31 mouse cellular contexts compared by ENCODE assay signal in genomic region chr1:179433828-179434227, GRCm38 (mm10).
A peak's percentile ranks its signal among the peaks of the same experiment; 100 is the strongest.
DNase-seq lines count a peak whose midpoint lies in the region; ATAC-seq and TF ChIP-seq lines count a peak whose summit lies in the region.
"Had no signal": no experiment of that assay in that cellular context is flagged by ENCODE, and none has a peak within 500 bp of the region (broad histone marks: within the 10 kb centered on the region; RNA-seq: fewer than 3 reads in every experiment).

No protein-coding gene starts in this region.

- no peak for DNase-seq in forebrain, embryonic 14.5 days (ENCODE audit: low spot score)
- DNase-seq in liver, adult 2 months (ENCODE audit: extremely low read depth, low read depth, low spot score) = peak; percentile 4
- DNase-seq in stomach, postnatal 0 days (ENCODE audit: low spot score) = no peak
- DNase-seq: adrenal gland, postnatal 14 days; cerebellum, adult 8-10 months; cerebellum, postnatal 25 days; embryo, embryonic 11 days; gastrocnemius, postnatal 14 days; heart, adult 11 months; heart, postnatal 36 days; kidney, adult 11 months; kidney, postnatal 14 days; lung, postnatal 36 days; right cerebral cortex, adult 18-20 months; spleen, adult 18-20 months; thymus, adult 2 months; thymus, postnatal 36 days had no signal

- H3K27me3 ChIP-seq in forebrain, embryonic 15.5 days = no peaks in the 10 kb centered on the region
- H3K27me3 ChIP-seq in forebrain, embryonic 14.5 days (replicated peaks; ENCODE audit: control insufficient read depth, insufficient read depth, low read length) = no peaks in the 10 kb centered on the region
- H3K27me3 ChIP-seq in liver, adult 2 months (ENCODE audit: control insufficient read depth, insufficient read depth, low read length) = no peaks in the 10 kb centered on the region
- H3K27me3 ChIP-seq in liver, embryonic 12.5 days (replicated peaks) = no peaks in the 10 kb centered on the region
- H3K27me3 ChIP-seq in liver, embryonic 16.5 days (ENCODE audit: control insufficient read depth, insufficient read depth, low read depth, low read length) = no peaks in the 10 kb centered on the region
- H3K27me3 ChIP-seq in stomach, postnatal 0 days (ENCODE audit: control insufficient read depth, insufficient read depth, low read length) = no peaks in the 10 kb centered on the region
- no peaks in the 10 kb centered on the region for H3K27me3 ChIP-seq in forebrain, embryonic 12.5 days
- H3K27me3 ChIP-seq: embryonic facial prominence, embryonic 12.5 days; hindbrain, embryonic 13.5 days; lung, embryonic 15.5 days; Patski had no signal

- no peaks in the 10 kb centered on the region for H3K36me3 ChIP-seq in forebrain, embryonic 15.5 days
- no peaks in the 10 kb centered on the region for H3K36me3 ChIP-seq in forebrain, embryonic 14.5 days (ENCODE audit: control insufficient read depth, insufficient read depth, low read length)
- H3K36me3 ChIP-seq in liver, adult 2 months (ENCODE audit: control insufficient read depth, insufficient read depth, low read length) = 0 out of 2 replicates have a peak, but pooled peaks cover 2% of the 10 kb centered on the region
- H3K36me3 ChIP-seq in liver, embryonic 12.5 days = no peaks in the 10 kb centered on the region
- no peaks in the 10 kb centered on the region for H3K36me3 ChIP-seq in liver, embryonic 16.5 days (ENCODE audit: control insufficient read depth, insufficient read depth)
- no peaks in the 10 kb centered on the region for H3K36me3 ChIP-seq in stomach, postnatal 0 days (ENCODE audit: control insufficient read depth, insufficient read depth, low read length)
- no peaks in the 10 kb centered on the region for H3K36me3 ChIP-seq in forebrain, embryonic 12.5 days (replicated peaks)
- H3K36me3 ChIP-seq: embryonic facial prominence, embryonic 12.5 days; hindbrain, embryonic 13.5 days; limb, embryonic 12.5 days; lung, embryonic 15.5 days had no signal

- ATAC-seq in forebrain, embryonic 15.5 days (replicated peaks) = no peak
- no peak for ATAC-seq in forebrain, embryonic 14.5 days
- ATAC-seq in liver, embryonic 12.5 days = no peak
- peak; percentile 75 for ATAC-seq in liver, embryonic 16.5 days (ENCODE audit: low read depth)
- ATAC-seq in megakaryocyte progenitor cell, adult 5-6 weeks (replicated peaks; ENCODE audit: poor library complexity) = peak; percentile 20; the same call in 1 of the 2 replicates
- ATAC-seq in stomach, postnatal 0 days (ENCODE audit: low FRiP score, low TSS enrichment) = no peak
- ATAC-seq in forebrain, embryonic 12.5 days (ENCODE audit: low FRiP score) = no peak
- ATAC-seq: midbrain, embryonic 16.5 days; Patski had no signal

- H3K4me2 ChIP-seq in forebrain, embryonic 15.5 days (replicated peaks) = no peak overlapping the region
- H3K4me2 ChIP-seq in forebrain, embryonic 14.5 days (ENCODE audit: low read length) = no peak overlapping the region
- no peak overlapping the region for H3K4me2 ChIP-seq in liver, embryonic 12.5 days
- no peak overlapping the region for H3K4me2 ChIP-seq in liver, embryonic 16.5 days (ENCODE audit: low read depth, low read length)
- no peak overlapping the region for H3K4me2 ChIP-seq in stomach, postnatal 0 days (replicated peaks; ENCODE audit: low read depth)
- no peak overlapping the region for H3K4me2 ChIP-seq in forebrain, embryonic 12.5 days
- H3K4me2 ChIP-seq: embryonic facial prominence, embryonic 12.5 days; hindbrain, embryonic 13.5 days; limb, embryonic 12.5 days; lung, embryonic 15.5 days; midbrain, embryonic 11.5 days had no signal

- no peak for TF ChIP-seq EP300 in stomach, postnatal 0 days (optimal IDR thresholded peaks at IDR 0.05)

- no peaks in the 10 kb centered on the region for H3K9me3 ChIP-seq in forebrain, embryonic 15.5 days
- H3K9me3 ChIP-seq in forebrain, embryonic 14.5 days (replicated peaks; ENCODE audit: control insufficient read depth, low read length) = no peaks in the 10 kb centered on the region
- H3K9me3 ChIP-seq in liver, embryonic 12.5 days (replicated peaks) = no peaks in the 10 kb centered on the region
- H3K9me3 ChIP-seq in liver, embryonic 16.5 days (replicated peaks; ENCODE audit: control insufficient read depth, low read length) = no peaks in the 10 kb centered on the region
- H3K9me3 ChIP-seq in stomach, postnatal 0 days (ENCODE audit: control insufficient read depth, low read length) = no peaks in the 10 kb centered on the region
- no peaks in the 10 kb centered on the region for H3K9me3 ChIP-seq in forebrain, embryonic 12.5 days
- H3K9me3 ChIP-seq: embryonic facial prominence, embryonic 12.5 days; hindbrain, embryonic 13.5 days; limb, embryonic 12.5 days; lung, embryonic 15.5 days had no signal

- no peak overlapping the region for H3K9ac ChIP-seq in forebrain, embryonic 15.5 days (replicated peaks)
- H3K9ac ChIP-seq in forebrain, embryonic 14.5 days (ENCODE audit: low read length) = no peak overlapping the region
- no peak overlapping the region for H3K9ac ChIP-seq in liver, adult 2 months (ENCODE audit: low read depth, low read length)
- no peak overlapping the region for H3K9ac ChIP-seq in liver, embryonic 12.5 days
- H3K9ac ChIP-seq in liver, embryonic 16.5 days (ENCODE audit: low read depth, low read length) = no peak overlapping the region
- H3K9ac ChIP-seq in stomach, postnatal 0 days (ENCODE audit: low read length) = no peak overlapping the region
- no peak overlapping the region for H3K9ac ChIP-seq in forebrain, embryonic 12.5 days
- H3K9ac ChIP-seq: embryonic facial prominence, embryonic 12.5 days; hindbrain, embryonic 13.5 days; limb, embryonic 12.5 days; liver, embryonic 14.5 days; lung, embryonic 15.5 days had no signal

- WGBS in forebrain, embryonic 15.5 days = 86% methylated on average over 7 of the region's 7 CpGs
- 90% methylated on average over 7 of the region's 7 CpGs for WGBS in forebrain, embryonic 14.5 days
- WGBS in liver, adult 2 months = 58% methylated on average over 7 of the region's 7 CpGs
- WGBS in liver, embryonic 12.5 days (ENCODE audit: insufficient replicate concordance) = 70% methylated on average over 7 of the region's 7 CpGs
- 60% methylated on average over 7 of the region's 7 CpGs for WGBS in liver, embryonic 16.5 days (ENCODE audit: insufficient replicate concordance)
- 65% methylated on average over 7 of the region's 7 CpGs for WGBS in stomach, postnatal 0 days
- whole genome bisulfite sequencing in forebrain, embryonic 12.5 days = 88% methylated on average over 7 of the region's 7 CpGs

- no peaks in the 10 kb centered on the region; the same call in 1 of the 2 replicates for H3K4me1 ChIP-seq in forebrain, embryonic 15.5 days
- no peaks in the 10 kb centered on the region for H3K4me1 ChIP-seq in forebrain, embryonic 14.5 days (ENCODE audit: control insufficient read depth, insufficient read depth, low read length)
- H3K4me1 ChIP-seq in liver, adult 2 months (ENCODE audit: control insufficient read depth, insufficient read depth, low read length) = no peaks in the 10 kb centered on the region
- H3K4me1 ChIP-seq in liver, embryonic 12.5 days = no peaks in the 10 kb centered on the region
- H3K4me1 ChIP-seq in liver, embryonic 16.5 days (ENCODE audit: control insufficient read depth, low read depth, low read length) = no peaks in the 10 kb centered on the region
- no peaks in the 10 kb centered on the region for H3K4me1 ChIP-seq in stomach, postnatal 0 days (replicated peaks; ENCODE audit: control insufficient read depth, insufficient read depth)
- H3K4me1 ChIP-seq in forebrain, embryonic 12.5 days = no peaks in the 10 kb centered on the region
- H3K4me1 ChIP-seq: lung, embryonic 15.5 days had no signal

- H3K4me3 ChIP-seq in forebrain, embryonic 15.5 days = no peak overlapping the region
- H3K4me3 ChIP-seq in forebrain, embryonic 14.5 days (ENCODE audit: low read depth, low read length) = no peak overlapping the region
- H3K4me3 ChIP-seq in liver, adult 2 months (ENCODE audit: insufficient read depth, low read depth, low read length) = no peak overlapping the region
- no peak overlapping the region for H3K4me3 ChIP-seq in liver, embryonic 12.5 days
- no peak overlapping the region for H3K4me3 ChIP-seq in liver, embryonic 16.5 days (ENCODE audit: low read depth, low read length)
- H3K4me3 ChIP-seq in stomach, postnatal 0 days (ENCODE audit: low read depth, low read length) = no peak overlapping the region
- H3K4me3 ChIP-seq in forebrain, embryonic 12.5 days (replicated peaks) = no peak overlapping the region
- H3K4me3 ChIP-seq: embryonic facial prominence, embryonic 12.5 days; hindbrain, embryonic 13.5 days; left cerebral cortex, adult 2 months; limb, embryonic 12.5 days; lung, embryonic 15.5 days had no signal

- no peak for TF ChIP-seq POLR2A in liver, adult 2 months (IDR thresholded peaks at IDR 0.05; ENCODE audit: extremely low read depth, insufficient read depth, low read length)

- no peaks in the 10 kb centered on the region for H3K79me2 ChIP-seq in liver, adult 2 months (ENCODE audit: control insufficient read depth, insufficient read depth, low read length)

- TF ChIP-seq CTCF in liver, adult 2 months (IDR thresholded peaks at IDR 0.05; ENCODE audit: low read depth, low read length) = no peak
- TF ChIP-seq CTCF in stomach, postnatal 0 days (IDR thresholded peaks at IDR 0.05; ENCODE audit: low read depth) = no peak

- H3K27ac ChIP-seq in forebrain, embryonic 15.5 days (replicated peaks) = peak overlapping the region; percentile 46; the same call in 1 of the 2 replicates
- H3K27ac ChIP-seq in forebrain, embryonic 14.5 days (ENCODE audit: low read depth, low read length) = no peak overlapping the region
- no peak overlapping the region for H3K27ac ChIP-seq in liver, adult 2 months (replicated peaks; ENCODE audit: insufficient read depth, low read depth, low read length)
- no peak overlapping the region for H3K27ac ChIP-seq in liver, embryonic 12.5 days
- no peak overlapping the region for H3K27ac ChIP-seq in liver, embryonic 16.5 days (ENCODE audit: low read length)
- no peak overlapping the region for H3K27ac ChIP-seq in stomach, postnatal 0 days (replicated peaks)
- H3K27ac ChIP-seq in forebrain, embryonic 12.5 days = no peak overlapping the region
- H3K27ac ChIP-seq: embryonic facial prominence, embryonic 12.5 days; hindbrain, embryonic 13.5 days; left cerebral cortex, adult 2 months; limb, embryonic 12.5 days; liver, embryonic 14.5 days; lung, embryonic 15.5 days had no signal

Comparison
In these comparisons a context has a peak if more than half of its experiments do, and no peak if none do; other contexts are left out.
1. ATAC-seq: peak in liver, embryonic 16.5 days (single experiment) and megakaryocyte progenitor cell, adult 5-6 weeks (single experiment); none in forebrain, embryonic 15.5 days (single experiment), forebrain, embryonic 14.5 days (single experiment), liver, embryonic 12.5 days (single experiment), stomach, postnatal 0 days (single experiment) and forebrain, embryonic 12.5 days (single experiment).